Mouse (Mus musculus): ENCODE data around the gene Glg1.

- TF ChIP-seq CTCF (conservative IDR thresholded peaks at IDR 0.05; ENCODE audit: insufficient read depth, insufficient read length, low read depth, low read length): no peak
- TF ChIP-seq POLR2A (IDR thresholded peaks at IDR 0.05; ENCODE audit: low read depth, low read length): no peak
Observed at GRCm38 (mm10) chr8:111259408-111259741, 359 bp upstream of the Glg1 start.
